Mouse (Mus musculus) 3134 (cell line): ENCODE measurements at regions not wholly inside any gene's neighbourhood (a gene's known extent, or its start where the extent isn't known, plus 50 kb on each side); places are given as distances from the start of the nearest gene placed in this dataset.
"Not testable (repeated sequence)": the region's sequence is repeated elsewhere in the genome, so short reads cannot be mapped to it uniquely, and the experiment has no call there.

Source experiments
- DNase-seq: peaks from one replicate; pipeline ENCODE4 v3.0.0-alpha.2; 2011; ENCODE audit warnings: low spot score; ENCODE audit not compliant: insufficient read length; ENCODE audit errors: extremely low read depth

DNA sequence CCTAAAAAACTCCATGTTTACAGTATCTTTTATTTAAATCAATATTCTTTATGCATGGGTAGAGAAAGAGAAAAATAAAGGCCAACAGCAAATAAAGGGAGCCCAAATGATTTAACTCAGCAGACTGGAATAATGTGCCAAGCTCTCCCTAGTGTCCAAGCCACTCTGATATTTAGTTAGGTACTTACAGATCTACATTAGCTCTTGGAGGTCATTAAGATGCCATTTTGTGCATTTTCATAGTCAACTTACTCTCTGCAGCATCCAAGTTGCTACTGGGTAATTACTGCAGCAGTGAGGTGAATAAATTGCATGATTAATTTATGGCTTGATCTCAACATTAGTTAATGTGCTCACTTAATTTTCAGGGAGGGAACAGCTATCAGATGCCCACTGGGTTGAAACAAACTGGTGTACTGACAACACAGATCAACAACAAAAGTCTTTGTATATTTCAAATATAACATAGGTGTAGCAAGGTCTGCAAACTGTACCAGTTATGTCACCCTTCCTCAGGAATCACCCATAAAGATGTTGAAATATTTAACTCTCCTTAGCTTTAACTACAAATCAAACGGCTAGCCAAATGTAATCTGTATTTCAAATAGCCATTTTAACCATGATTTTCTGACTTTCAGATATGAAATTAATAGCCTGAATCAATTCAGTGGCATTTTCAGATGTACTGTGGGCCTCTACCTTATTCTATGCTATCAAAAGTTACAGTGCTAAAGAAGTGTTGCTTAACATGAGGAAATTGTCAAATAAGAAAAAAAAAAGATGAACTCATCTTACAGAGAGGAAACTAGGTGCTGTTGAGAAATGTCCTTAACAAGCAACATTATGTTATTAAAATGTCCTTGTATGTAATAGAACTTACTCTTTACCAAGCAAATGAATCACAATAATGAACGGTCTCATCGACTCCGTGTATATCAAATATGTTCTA, 163.8 kb upstream of the Hapln1 start:
- DNase-seq, result no peak

DNA sequence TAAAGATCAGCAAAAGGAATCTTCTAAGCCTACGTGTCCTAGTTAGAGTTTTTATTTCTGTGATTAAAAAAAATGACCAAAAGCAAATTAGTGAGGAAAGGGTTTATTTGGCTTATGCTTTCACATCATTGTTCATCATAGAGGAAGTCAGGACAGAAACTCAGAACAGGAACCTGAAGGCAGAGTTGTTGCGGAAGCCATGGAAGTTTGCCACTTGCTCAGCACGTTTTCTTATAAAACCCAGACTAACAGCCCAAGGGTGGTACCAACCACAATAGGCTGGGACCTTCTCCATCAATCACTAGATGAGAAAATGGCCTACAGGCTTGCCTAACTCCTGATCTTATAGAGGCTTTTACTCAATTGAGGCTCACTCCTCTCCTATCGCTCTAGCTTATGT, 161.2 kb upstream of the Hapln1 start:
- no peak for DNase-seq

DNA sequence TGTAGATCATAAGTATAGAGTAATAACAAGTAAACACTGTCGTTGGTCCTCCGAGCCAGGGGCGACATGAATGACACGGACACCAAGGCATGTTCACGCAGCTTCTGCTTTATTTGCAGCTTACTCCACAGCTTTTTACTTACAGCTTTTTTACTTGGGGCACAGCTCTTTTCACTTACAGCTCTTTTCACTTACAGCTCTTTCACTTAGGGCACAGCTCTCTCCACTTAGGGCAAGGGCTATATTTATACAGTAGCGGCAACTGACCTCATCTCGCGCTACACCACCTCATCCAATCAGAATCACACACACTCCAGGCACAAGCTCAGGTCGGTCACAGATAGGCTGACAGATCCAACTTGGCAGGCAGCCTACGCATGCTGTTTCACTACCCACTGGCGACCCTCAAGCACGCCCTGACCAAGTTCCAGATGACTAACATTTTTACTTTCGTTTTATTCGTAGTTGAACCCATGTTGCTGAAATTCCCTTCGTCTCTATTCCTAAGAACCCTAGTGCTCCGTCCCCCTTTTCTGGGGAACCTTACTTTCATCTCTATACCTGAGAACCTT, 155.9 kb upstream of the Hapln1 start:
- not testable (repeated sequence) for DNase-seq

- no peak for DNase-seq
Observed at GRCm38 (mm10) chr13:89384598-89385145, 154.9 kb upstream of the Hapln1 start.

GRCm38 (mm10) chr13:89387416-89387815, 152.2 kb upstream of the Hapln1 start:
- DNase-seq, result no peak

DNA sequence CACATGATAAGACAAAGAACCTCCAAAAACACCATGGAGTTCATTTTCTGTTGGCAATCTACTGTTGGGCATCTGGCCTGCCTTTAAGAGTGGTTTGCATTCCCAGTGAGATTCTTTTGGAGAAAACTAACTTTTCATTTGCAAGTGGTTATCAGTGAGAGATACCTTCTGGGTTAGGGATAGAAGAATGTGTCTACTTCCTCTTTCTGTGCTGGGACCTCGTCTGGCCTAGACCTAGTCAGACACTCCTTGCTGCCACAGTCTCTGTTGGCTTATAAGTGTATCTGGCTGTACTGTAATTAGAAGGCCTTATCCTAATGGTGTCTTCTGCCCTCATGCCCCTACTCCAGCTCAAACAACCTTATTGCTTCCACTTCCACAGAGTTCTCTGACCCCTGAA, 150.4 kb upstream of the Hapln1 start:
- no peak for DNase-seq

DNA sequence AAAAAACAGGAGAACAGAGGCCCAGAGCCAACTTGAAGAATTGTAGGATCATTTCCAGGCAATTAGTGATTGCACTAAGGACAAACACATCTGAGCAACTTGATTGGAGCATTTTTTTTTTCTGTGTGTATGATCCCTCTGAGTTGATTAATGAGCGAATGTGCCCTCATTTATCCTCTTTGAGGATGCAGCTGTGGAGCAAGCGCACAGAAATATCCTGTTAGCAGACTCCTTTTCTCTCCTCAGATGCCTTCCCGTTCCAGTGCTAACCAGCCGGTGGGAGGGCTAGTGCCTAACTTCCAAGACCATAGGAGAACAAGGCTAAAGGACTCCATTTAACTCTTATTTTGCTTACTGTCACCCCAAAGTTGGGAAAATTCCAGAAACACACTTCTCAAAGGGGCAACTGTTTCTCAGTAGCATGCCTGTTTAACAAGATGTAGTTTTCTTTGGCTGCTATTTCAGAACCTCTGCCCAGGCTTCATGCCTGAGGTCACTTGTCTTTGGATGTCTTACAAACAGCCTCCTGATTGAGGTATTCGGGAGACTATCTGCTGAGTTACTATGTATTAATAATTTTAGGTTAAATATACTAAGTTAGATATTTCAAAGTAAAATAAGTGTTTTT, 144.8 kb upstream of the Hapln1 start:
- DNase-seq, result no peak

- no peak for DNase-seq
Observed at GRCm38 (mm10) chr13:89395851-89396250, 143.7 kb upstream of the Hapln1 start.

- DNase-seq, result no peak
Observed at GRCm38 (mm10) chr13:89401084-89401671, 138.4 kb upstream of the Hapln1 start.

- DNase-seq, result no peak
Observed at GRCm38 (mm10) chr13:89410504-89410903, 129.1 kb upstream of the Hapln1 start.

GRCm38 (mm10) chr13:89412768-89413487, 126.7 kb upstream of the Hapln1 start:
- no peak for DNase-seq

DNA sequence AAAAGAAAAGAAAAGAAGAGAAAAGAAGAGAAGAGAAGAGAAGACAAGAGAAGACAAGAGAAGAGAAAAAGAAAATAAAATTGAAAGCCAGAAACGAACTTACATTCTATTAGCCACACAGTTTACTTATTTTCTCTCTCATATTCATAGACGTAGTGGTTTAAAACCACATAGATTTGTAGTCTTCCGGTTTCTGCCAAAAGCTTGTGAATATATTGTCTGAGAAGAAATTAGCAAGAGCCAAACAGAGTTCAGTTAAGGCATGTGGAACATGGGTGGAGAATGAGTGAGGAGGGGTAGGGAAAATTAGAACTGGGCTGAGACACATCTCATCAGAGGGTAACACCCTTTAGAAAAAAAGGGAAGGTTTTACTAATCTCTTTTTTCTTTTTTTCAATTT, 120.8 kb upstream of the Hapln1 start:
- DNase-seq, result no peak

GRCm38 (mm10) chr13:89421833-89422232, 117.8 kb upstream of the Hapln1 start:
- DNase-seq, result no peak

- no peak for DNase-seq
Observed at GRCm38 (mm10) chr13:89423491-89423890, 116.1 kb upstream of the Hapln1 start.

- peak; percentile 1 for DNase-seq
Observed at GRCm38 (mm10) chr13:89428272-89429071, 111.1 kb upstream of the Hapln1 start.

GRCm38 (mm10) chr13:89444847-89445246, 94.7 kb upstream of the Hapln1 start:
- no peak for DNase-seq

DNA sequence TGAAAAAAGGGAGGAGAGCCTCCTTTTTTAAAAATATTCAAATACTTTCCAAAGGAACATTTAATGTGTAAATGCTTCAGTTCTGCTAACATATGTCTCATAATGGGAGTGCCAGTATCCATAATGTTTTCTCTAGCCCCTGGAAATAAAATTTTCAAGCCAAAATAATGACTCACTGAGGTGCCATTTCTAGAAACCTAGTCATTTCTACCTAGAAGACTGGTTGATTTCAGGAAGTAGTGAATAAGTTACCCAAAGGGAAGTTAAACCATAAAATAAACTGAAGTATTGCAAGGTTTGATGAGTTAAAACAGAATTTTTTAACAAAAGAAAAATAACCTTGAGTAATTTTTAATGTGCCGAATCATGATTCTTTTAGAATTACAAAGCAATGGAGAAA, 85.8 kb upstream of the Hapln1 start:
- DNase-seq, result no peak

GRCm38 (mm10) chr13:89454249-89455018, 85.2 kb upstream of the Hapln1 start:
- no peak for DNase-seq

GRCm38 (mm10) chr13:89463746-89464145, 75.8 kb upstream of the Hapln1 start:
- DNase-seq, result no peak
